Mouse (Mus musculus): ENCODE data around the gene A630095N17Rik.
"Not testable (repeated sequence)": the region's sequence is repeated elsewhere in the genome, so short reads cannot be mapped to it uniquely, and the experiment has no call there.

Gene A630095N17Rik

DNA sequence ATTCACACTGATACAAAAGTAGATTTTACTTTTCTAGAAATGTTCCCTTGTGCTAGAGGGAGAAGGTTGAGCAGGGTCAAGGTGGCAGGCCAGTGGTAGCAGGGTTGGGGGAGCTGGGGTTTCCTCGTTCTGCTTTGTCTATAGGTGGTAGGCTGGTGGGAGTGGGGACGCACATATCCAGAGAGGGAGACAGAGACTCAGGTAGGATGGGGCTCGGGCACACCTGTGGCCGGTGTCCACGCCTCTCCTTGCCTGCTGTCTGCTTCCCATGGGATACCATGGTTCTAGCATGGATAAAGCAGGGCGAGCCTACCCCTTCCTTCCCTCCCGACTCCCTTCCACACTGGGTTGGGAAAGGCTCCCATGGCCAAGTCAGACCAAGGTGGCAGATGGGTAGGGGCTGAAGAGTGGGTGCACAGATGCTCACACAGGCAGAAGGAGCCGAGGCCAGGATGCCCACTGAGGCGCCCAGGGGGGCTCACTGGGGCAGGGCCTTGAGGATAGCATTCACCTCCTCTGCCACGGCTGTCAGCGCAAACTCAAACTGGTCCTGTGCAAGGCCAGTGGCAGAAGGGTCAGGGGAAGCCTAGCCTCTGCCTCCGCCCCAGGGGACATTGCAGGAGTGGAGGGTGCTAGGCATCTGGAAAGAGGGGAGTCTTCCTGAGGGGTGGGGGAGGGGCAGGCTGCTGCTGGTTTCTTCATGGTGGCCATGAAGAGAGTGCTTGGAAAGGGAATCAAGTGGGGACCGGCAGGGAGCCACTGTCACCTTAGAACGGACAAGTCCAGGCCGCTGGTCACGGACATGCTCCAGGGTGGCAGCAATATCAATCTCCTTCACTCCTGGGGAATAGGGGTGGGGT lies 15.4 kb upstream of the A630095N17Rik start:
- in situ Hi-C loops (cut with MboI; ENCODE audit: low pct_unique_long_range_greater_than_20kb in 1 of 2, low sequenced_read_pairs in 2 of 2, unreplicated experiment in 1 of 2): no loop called here

GRCm38 (mm10) chr1:75244836-75245235 lies 12.9 kb upstream of the A630095N17Rik start:
- in situ Hi-C loops (cut with MboI; ENCODE audit: low pct_unique_long_range_greater_than_20kb in 1 of 2, low sequenced_read_pairs in 2 of 2, unreplicated experiment in 1 of 2): no loop called here

- in situ Hi-C loops (cut with MboI; ENCODE audit: low pct_unique_long_range_greater_than_20kb in 1 of 2, low sequenced_read_pairs in 2 of 2, unreplicated experiment in 1 of 2): no loop called here
These were observed 12.4 kb upstream of the A630095N17Rik start for GRCm38 (mm10) chr1:75244175-75244826.

- in situ Hi-C loops (cut with MboI; ENCODE audit: low pct_unique_long_range_greater_than_20kb in 1 of 2, low sequenced_read_pairs in 2 of 2, unreplicated experiment in 1 of 2): no loop called here
These were observed 11.5 kb upstream of the A630095N17Rik start for GRCm38 (mm10) chr1:75243411-75243810.

- in situ Hi-C loops (cut with MboI; ENCODE audit: low pct_unique_long_range_greater_than_20kb in 1 of 2, low sequenced_read_pairs in 2 of 2, unreplicated experiment in 1 of 2): no loop called here
These were observed 7.7 kb upstream of the A630095N17Rik start for GRCm38 (mm10) chr1:75239591-75239990.

DNA sequence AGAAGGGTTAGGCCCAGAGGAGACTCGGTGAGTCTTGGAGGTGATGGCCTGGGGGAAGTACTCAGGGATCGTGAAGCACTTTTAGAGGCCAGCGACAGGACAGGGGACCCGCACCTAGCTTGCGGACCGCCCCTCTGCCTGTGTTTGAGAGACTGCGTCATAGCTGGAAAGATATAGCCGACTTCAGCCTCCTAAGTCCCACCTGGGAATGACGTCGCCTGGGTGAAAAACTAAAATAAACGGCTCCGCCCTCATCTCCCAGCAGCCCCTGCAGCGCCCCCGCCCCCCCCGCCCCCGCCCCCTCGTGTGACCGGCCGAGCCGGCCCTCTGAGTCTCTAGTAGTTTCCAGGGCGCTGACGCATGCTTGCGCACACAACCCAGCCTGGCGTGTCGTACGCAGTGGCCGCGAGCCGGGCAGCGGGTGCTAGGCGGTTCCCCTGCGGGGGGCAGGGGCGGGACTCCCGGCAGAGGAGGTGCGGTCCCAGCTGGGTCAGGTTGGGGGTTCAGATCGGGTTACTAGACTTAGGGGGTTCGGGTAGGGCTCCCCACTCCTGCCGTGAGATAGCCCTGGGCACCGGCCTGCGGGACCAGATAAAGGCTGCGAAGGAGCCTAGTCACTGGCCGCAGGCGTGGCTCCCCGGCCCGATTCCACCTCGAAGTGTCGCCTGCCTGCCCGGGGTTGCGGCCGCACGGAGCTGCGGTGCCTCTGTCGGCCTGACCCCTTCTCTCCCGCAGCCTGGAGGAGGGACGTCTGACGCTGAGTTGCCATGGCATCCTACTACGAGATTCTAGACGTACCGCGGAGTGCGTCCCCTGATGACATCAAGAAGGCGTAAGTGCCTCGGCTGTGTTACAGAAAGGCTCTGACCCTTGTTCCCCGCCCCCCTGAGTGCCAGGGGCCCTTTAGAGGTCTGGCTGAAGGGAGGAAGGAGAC lies 4.5 kb upstream of the A630095N17Rik start, which contains the start of gene Dnajb2:
TSS of gene Dnajb2 (plus strand) at position 290 of the 934 bp plus-strand sequence.
- in situ Hi-C loops (cut with MboI; ENCODE audit: low pct_unique_long_range_greater_than_20kb in 1 of 2, low sequenced_read_pairs in 2 of 2, unreplicated experiment in 1 of 2): no loop called here

DNA sequence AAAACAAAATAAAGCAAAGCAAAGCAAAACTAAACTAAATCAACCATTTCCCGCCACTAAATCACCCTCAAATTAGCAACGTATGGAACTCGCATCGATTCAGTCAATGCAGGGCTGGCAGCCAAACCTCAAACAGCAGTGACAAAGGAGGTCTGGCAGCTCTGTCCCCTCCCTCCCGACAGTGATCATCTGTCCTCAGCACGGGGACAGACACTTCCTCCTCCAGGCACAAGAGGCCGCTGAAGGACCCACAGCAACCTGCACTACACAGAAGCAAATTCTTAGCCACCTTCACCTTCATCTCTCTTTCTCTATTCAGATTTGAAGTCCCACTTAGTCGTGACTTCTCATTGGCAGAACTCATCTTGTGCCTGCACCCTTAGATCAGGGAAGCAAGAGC lies 2.7 kb upstream of the A630095N17Rik start:
- in situ Hi-C loops (cut with MboI; ENCODE audit: low pct_unique_long_range_greater_than_20kb in 1 of 2, low sequenced_read_pairs in 2 of 2, unreplicated experiment in 1 of 2): no loop called here

DNA sequence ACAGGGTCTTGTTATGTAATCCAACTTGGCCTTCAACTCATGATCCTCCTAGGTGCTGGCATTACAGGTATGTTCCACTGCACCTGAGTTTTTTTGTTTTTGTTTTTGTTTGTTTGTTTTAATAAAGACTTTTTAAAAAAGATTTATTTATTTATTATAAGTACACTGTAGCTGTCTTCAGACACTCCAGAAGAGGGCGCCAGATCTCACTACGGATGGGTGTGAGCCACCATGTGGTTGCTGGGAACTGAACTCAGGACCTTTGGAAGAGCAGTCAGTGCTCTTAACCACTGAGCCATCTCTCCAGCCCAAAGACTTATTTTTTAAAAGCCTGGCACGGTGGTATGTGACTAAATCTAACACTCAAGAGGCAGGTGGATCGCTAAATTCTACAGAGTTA lies 587 bp upstream of the A630095N17Rik start:
- in situ Hi-C loops (cut with MboI; ENCODE audit: low pct_unique_long_range_greater_than_20kb in 1 of 2, low sequenced_read_pairs in 2 of 2, unreplicated experiment in 1 of 2): not testable (repeated sequence)

- in situ Hi-C loops (cut with MboI; ENCODE audit: low pct_unique_long_range_greater_than_20kb in 1 of 2, low sequenced_read_pairs in 2 of 2, unreplicated experiment in 1 of 2): no loop called here
These were observed 678 bp downstream of the A630095N17Rik start for GRCm38 (mm10) chr1:75231224-75231623.

DNA sequence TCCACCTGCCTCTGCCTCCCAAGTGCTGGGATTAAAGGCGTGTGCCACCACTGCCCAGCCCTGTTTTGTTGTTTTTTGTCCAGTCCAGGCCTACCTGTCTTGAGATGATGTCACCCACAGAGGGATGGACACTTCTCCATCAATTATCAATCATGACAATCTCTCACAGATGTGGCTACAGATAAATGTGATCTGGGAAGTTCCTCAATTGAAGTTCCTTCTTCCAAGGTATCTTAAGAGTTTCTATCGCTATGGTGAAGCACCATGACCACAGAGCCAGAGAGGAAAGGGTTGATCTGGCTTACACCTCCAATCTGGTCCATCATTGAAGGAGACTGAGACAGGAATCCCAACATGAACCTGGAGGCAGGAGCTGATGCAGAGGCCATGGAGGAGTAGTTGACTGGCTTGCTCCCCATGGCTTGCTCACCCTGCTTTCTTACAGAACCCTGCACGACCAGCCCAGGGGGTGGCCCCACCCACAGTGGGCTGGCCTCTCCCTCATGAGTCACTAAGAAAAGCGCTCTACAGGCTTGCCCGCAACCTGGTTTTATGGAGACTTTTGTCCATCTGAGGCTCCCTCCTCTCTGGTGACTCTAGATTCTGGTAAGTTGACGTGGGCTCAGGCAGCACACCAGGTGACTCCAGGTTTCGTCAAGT lies 1.4 kb downstream of the A630095N17Rik start:
- in situ Hi-C loops (cut with MboI; ENCODE audit: low pct_unique_long_range_greater_than_20kb in 1 of 2, low sequenced_read_pairs in 2 of 2, unreplicated experiment in 1 of 2): no loop called here

- in situ Hi-C loops (cut with MboI; ENCODE audit: low pct_unique_long_range_greater_than_20kb in 1 of 2, low sequenced_read_pairs in 2 of 2, unreplicated experiment in 1 of 2): no loop called here
These were observed 2.7 kb downstream of the A630095N17Rik start for GRCm38 (mm10) chr1:75229158-75229557.

DNA sequence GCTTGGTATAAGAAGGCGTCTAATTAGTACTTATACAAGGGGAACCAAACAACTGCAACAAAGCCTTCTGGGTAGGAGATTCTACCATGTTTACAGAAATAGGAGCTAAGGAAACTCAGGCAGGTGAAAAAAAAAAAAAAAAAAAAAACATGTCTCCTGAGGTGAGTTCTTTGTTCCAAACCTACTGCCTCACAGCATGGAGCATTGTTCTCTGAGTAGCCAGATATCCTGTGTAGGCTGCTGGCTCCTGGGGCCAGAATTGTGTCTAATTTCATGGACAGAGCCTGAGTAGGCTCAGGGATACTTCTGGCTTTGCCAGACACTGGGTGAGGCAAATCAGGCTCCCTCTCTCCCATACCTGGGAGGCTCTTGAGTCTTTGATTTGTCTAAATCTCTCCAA lies 4.2 kb downstream of the A630095N17Rik start:
- in situ Hi-C loops (cut with MboI; ENCODE audit: low pct_unique_long_range_greater_than_20kb in 1 of 2, low sequenced_read_pairs in 2 of 2, unreplicated experiment in 1 of 2): no loop called here

GRCm38 (mm10) chr1:75226138-75226537 lies 5.8 kb downstream of the A630095N17Rik start:
- in situ Hi-C loops (cut with MboI; ENCODE audit: low pct_unique_long_range_greater_than_20kb in 1 of 2, low sequenced_read_pairs in 2 of 2, unreplicated experiment in 1 of 2): no loop called here

DNA sequence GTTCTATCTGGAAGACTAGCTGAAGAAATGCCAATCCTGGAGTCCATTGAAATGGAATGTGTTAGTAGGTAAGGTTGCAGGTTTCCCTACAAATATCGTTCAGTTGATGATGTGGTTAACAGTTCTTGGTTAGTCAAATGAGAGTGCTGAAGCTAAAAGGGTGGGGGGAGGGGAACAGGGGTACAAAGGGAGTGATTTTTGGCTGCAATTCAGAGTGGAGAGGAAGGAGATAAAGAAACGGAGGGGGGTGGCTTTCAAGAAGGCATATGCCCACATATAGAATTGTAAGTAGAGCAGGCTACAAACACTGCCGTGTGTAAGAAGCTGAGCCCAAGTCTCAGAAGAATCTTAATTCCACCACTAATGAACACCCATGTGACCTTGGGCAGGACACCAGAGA lies 6.4 kb downstream of the A630095N17Rik start:
- in situ Hi-C loops (cut with MboI; ENCODE audit: low pct_unique_long_range_greater_than_20kb in 1 of 2, low sequenced_read_pairs in 2 of 2, unreplicated experiment in 1 of 2): no loop called here

- in situ Hi-C loops (cut with MboI; ENCODE audit: low pct_unique_long_range_greater_than_20kb in 1 of 2, low sequenced_read_pairs in 2 of 2, unreplicated experiment in 1 of 2): no loop called here
These were observed 8.4 kb downstream of the A630095N17Rik start for GRCm38 (mm10) chr1:75223532-75223931.

- in situ Hi-C loops (cut with MboI; ENCODE audit: low pct_unique_long_range_greater_than_20kb in 1 of 2, low sequenced_read_pairs in 2 of 2, unreplicated experiment in 1 of 2): no loop called here
These were observed 9.0 kb downstream of the A630095N17Rik start for GRCm38 (mm10) chr1:75222926-75223325.

DNA sequence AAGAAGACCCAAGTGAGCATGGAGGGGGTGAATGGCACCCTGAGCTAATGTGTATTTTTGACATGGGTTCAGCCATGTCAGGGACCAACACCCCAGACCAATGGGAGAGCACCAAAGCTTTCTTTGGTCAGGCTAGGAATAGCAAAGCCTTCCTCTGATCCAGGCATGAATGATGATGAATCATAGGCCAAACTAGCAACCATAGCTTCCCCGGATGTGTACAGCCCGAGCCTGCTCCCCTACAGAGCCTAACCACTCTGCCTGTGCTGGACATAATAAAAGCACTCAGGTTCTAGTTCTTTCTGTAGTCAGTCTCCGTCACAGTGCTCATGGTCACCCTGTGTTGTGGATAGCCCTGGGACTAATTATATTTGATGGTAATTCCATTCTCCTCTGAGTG lies 10.4 kb downstream of the A630095N17Rik start:
- in situ Hi-C loops (cut with MboI; ENCODE audit: low pct_unique_long_range_greater_than_20kb in 1 of 2, low sequenced_read_pairs in 2 of 2, unreplicated experiment in 1 of 2): no loop called here

DNA sequence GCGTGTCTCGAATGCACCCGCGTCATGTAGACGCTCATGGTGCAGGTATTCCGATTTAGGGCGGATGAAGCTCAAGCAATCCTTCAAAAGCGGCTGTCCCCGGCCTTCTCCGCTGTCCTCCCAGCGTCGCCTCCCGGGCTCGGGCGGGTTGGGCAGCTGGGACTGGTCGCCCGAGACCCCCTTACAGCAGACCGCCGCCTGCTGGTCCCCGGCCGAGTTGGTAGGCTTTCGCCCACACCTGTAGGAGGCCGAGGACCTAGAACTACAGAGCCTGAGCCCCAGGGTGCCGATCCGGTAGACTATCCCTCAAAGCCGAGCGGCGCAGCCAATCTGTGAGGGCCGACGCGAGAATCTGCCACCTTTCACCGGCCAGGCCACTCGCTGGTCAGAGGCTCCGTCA lies 12.4 kb downstream of the A630095N17Rik start, which contains the start of gene Tuba4a:
TSS of gene Tuba4a (minus strand) at position 335 of the 400 bp plus-strand sequence.
- in situ Hi-C loops (cut with MboI; ENCODE audit: low pct_unique_long_range_greater_than_20kb in 1 of 2, low sequenced_read_pairs in 2 of 2, unreplicated experiment in 1 of 2): no loop called here
